Mouse (Mus musculus) kidney, postnatal 0 days (tissue): ENCODE measurements around the gene Mmp17. TPM values are rescaled to one million over a fixed set of nuclear protein-coding genes. Genes with fewer than 3 reads are reported as not detected.

Experiments
- ATAC-seq: fragments of 200-750 bp; cut with Nextera tagmentation; replicated peaks from 2 replicates; pipeline ENCODE4 v1.8.0; 2017; ENCODE audit warnings: low read depth, moderate number of reproducible peaks, moderate TSS enrichment, moderate library complexity; ENCODE audit not compliant: low FRiP score
- DNase-seq: peaks from one replicate; pipeline ENCODE4 v3.0.0-alpha.2; 2016; ENCODE audit warnings: low spot score
- H3K27ac ChIP-seq: fragments of 300-500 bp; sonication (generic); 2 replicates; pipeline ENCODE4 v1.5.1; 2014; ENCODE audit warnings: mild to moderate bottlenecking
- H3K27me3 ChIP-seq: fragments of 300-500 bp; sonication (generic); 2 replicates; pipeline ENCODE4 v1.6.1; 2014; ENCODE audit warnings: low read length, mixed read lengths; ENCODE audit not compliant: insufficient read depth
- H3K36me3 ChIP-seq: fragments of 300-500 bp; sonication (generic); 2 replicates; pipeline ENCODE4 v1.6.1; 2014; ENCODE audit warnings: low read length, mixed read lengths; ENCODE audit not compliant: insufficient read depth
- H3K4me1 ChIP-seq: fragments of 300-500 bp; sonication (generic); replicated peaks from 2 replicates; pipeline ENCODE4 v1.6.1; 2014; ENCODE audit warnings: antibody characterized with exemption, low read length, mixed read lengths; ENCODE audit not compliant: insufficient read depth
- H3K4me2 ChIP-seq: fragments of 300-500 bp; sonication (generic); 2 replicates; pipeline ENCODE4 v1.6.1; 2014; ENCODE audit warnings: mild to moderate bottlenecking, low read length, moderate library complexity, mixed read lengths
- H3K4me3 ChIP-seq: fragments of 300-500 bp; sonication (generic); replicated peaks from 2 replicates; pipeline ENCODE4 v1.5.1; 2014; ENCODE audit warnings: low read depth, low read length
- H3K9ac ChIP-seq: fragments of 300-500 bp; sonication (generic); 2 replicates; pipeline ENCODE4 v1.6.1; 2014; ENCODE audit warnings: low read depth, low read length
- H3K9me3 ChIP-seq: fragments of 300-500 bp; sonication (generic); replicated peaks from 2 replicates; pipeline ENCODE4 v1.6.1; 2016; ENCODE audit warnings: low read length, inconsistent platforms, mixed read lengths
- CTCF ChIP-seq: IDR thresholded peaks from 2 replicates; pipeline ENCODE4 v1.5.1; 2016; ENCODE audit warnings: antibody characterized with exemption, low read depth, mild to moderate bottlenecking, moderate library complexity
- WGBS: fragments of 180-500 bp; shearing (Covaris S2); extraction: QIAGEN DNeasy Blood & Tissue Kit; methylation state at CpG from one replicate; pipeline ENCODE4 v1.1.7; 2014; 5-methylcytosine and 5-hydroxymethylcytosine counted together
- polyA plus RNA-seq: library from polyadenylated mRNA; unstranded; fragments of >200 nt; fragmentation: Nextera tagmentation; extraction: Ambion mirVana; gene quantifications from 2 replicates; pipeline ENCODE4 v1.2.1, GENCODE M21; 2015

Mmp17 gene
- polyA plus RNA-seq, 1 experiment from 2014 or later = 2.0 TPM

DNA sequence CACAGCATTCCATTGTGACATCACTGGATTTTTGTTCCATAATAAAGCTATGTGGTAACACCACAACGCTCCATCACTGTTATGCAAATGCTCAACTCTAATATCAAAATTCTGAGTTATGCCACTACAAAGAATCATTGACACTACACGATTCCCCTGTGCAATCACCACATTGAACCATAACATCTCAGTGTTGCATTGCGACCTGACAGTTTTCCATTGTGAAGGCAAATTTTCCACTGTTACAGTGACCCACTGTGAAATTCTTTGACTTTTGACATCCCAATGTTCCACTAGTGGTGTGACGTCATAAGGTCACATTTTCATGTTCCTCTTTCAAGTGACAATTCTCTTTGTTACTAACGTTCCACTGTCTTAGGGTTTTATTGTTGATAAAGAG, 66.9 kb downstream of the Mmp17 start:
- H3K27me3 ChIP-seq = no peaks in the 10 kb centered on the region
- no peak overlapping the region for H3K4me3 ChIP-seq
- ATAC-seq = no peak
- H3K9me3 ChIP-seq = no peaks in the 10 kb centered on the region
- H3K27ac ChIP-seq = no peak overlapping the region
- no peak overlapping the region for H3K9ac ChIP-seq
- H3K36me3 ChIP-seq = no peaks in the 10 kb centered on the region
- no peak for TF ChIP-seq CTCF
- WGBS = 94% methylated on average over 5 of the region's 5 CpGs
- no peak overlapping the region for H3K4me2 ChIP-seq
- no peak for DNase-seq
- H3K4me1 ChIP-seq = no peaks in the 10 kb centered on the region

- Histone ChIP-seq H3K4me3 (no peak overlapping the region), H3K9me3 (no peaks in the 10 kb centered on the region), H3K4me1 (no peaks in the 10 kb centered on the region), H3K27me3 (no peaks in the 10 kb centered on the region), H3K9ac (no peak overlapping the region), H3K4me2 (no peak overlapping the region), H3K36me3 (peaks cover 43% of the 10 kb centered on the region), H3K27ac (no peak overlapping the region)
- DNase-seq = no peak
- no peak for ATAC-seq
- no peak for TF ChIP-seq CTCF
- 96% methylated on average over 10 of the region's 10 CpGs for WGBS
Measured at GRCm38 (mm10) chr5:129657016-129657415, 73.0 kb downstream of the Mmp17 start.

DNA sequence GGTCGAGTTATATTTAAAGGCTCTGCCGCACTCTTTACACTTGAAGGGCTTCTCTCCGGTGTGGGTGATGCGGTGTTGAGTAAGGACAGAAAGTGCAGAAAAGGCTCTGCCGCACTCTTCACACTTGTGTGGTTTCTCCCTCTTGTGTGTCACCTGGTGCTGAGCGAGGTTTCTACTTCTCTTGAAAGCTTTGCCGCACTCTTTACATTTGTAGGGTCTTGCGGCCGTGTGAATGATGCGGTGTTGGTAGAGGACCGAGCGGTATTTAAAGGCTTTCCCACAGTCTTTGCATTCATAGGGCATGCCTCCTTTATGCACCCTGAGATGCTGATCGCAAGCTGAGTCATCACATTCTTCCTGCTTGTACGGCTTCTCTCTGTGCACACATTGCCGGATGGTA, 74.0 kb downstream of the Mmp17 start:
- ATAC-seq (no peak), DNase-seq (no peak)
- peaks cover 43% of the 10 kb centered on the region for H3K36me3 ChIP-seq
- 87% methylated on average over 15 of the region's 15 CpGs for WGBS
- TF ChIP-seq CTCF = no peak
- H3K4me3 ChIP-seq = no peak overlapping the region
- no peaks in the 10 kb centered on the region for H3K4me1 ChIP-seq
- H3K9ac ChIP-seq = no peak overlapping the region
- H3K9me3 ChIP-seq = no peaks in the 10 kb centered on the region
- H3K4me2 ChIP-seq = no peak overlapping the region
- no peaks in the 10 kb centered on the region for H3K27me3 ChIP-seq
- H3K27ac ChIP-seq = no peak overlapping the region

Other genes starting within 250 kb of the Mmp17 start
- gene Sfswap, start 82.9 kb upstream of the Mmp17 start, polyA plus RNA-seq = 35.4 and 36.7 TPM in 2 replicates
- gene Zfp11, start 85.9 kb downstream of the Mmp17 start, polyA plus RNA-seq = 2.9 and 3.7 TPM in 2 replicates
- 0.17 TPM in 1 of 2 replicates, not detected in the other for gene Sept14, start 124.3 kb downstream of the Mmp17 start, polyA plus RNA-seq
- gene Mrps17, start 131.3 kb downstream of the Mmp17 start, polyA plus RNA-seq = 209 and 211 TPM in 2 replicates
- 225 and 228 TPM in 2 replicates for gene Nipsnap2, start 140.9 kb downstream of the Mmp17 start, polyA plus RNA-seq
- gene Psph, start 203.3 kb downstream of the Mmp17 start, polyA plus RNA-seq = 65.8 and 66.1 TPM in 2 replicates